Mouse (Mus musculus) adrenal gland, adult 8-10 months (tissue): Measurements from ENCODE around the gene Cmtm2b. TPM values are rescaled to one million over a fixed set of nuclear protein-coding genes. Genes with fewer than 3 reads are reported as not detected.

Source experiments
- DNase-seq: peaks from one replicate; pipeline ENCODE4 v3.0.0; 2022
- total RNA-seq, 4 experiments: library from RNA; stranded (reverse); gene quantifications; 2 replicates each; pipeline ENCODE4 v1.2.4; 2022

Cmtm2b gene
- total RNA-seq, 4 experiments from 2014 or later, result 0.38 to 1.1 TPM; not detected in 2

DNA sequence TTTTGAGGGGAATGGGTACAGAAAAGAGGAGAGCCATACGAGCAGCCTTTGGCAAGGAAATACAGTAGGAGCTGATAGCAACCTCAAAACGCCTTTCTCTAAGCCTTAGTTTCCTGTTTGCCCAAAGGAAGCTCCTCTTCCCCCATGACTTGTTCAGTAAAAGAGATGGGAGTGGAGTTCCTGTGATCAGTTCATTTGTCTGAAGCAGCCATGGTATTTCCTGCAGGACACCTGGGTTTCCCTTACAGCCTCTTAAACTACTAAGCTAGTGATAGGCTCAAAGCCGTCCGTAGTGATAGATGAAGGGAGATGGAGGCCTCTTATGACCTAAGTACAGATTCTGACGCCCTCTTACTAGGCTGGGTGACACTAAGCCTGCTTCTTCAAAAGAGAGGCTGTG lies 20.4 kb downstream of the Cmtm2b start:
- no peak for DNase-seq

- peak; percentile 80 for DNase-seq
Measured at GRCm38 (mm10) chr8:104343957-104344356, 21.9 kb downstream of the Cmtm2b start.

GRCm38 (mm10) chr8:104344622-104345021 lies 22.6 kb downstream of the Cmtm2b start:
- DNase-seq, result no peak

DNA sequence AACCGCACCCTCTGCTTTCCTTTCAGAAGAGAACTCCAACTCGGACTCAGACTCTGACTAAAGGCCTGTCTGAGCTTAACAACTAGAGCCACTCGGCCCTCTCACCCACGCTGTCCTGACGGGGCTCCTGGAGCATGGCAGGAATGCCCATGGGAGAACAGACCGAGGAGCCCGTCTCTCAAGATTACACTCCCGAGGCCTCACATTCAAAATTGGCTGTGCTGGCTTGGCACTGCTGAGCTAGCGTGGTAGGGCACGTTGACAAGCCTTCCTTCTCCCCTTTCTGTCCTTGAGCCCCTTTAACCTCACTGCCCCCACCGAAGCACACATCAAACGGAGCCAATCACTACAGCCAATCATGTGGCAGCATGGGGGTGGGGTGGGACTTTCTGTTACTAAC lies 24.7 kb downstream of the Cmtm2b start:
- DNase-seq, result no peak

DNA sequence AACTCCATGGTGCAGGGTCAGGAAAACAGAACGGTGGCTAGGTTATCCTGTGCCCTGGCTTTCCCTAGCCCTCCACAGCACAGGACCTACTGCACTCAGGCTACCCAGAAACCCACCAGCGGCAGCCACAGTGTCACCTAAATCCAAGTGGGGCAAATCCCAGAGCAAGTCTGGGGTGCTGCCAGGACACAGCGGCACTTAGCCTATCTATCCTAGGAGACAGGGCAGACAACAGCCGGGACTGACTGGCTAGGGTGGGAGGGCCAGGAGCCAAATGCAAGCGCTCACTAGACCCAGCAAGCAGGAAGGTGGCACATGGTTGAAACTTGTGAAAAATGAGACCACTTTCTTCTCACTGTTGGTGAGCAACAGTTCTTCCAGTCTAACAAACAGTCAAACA lies 26.9 kb downstream of the Cmtm2b start:
- DNase-seq, result no peak

DNA sequence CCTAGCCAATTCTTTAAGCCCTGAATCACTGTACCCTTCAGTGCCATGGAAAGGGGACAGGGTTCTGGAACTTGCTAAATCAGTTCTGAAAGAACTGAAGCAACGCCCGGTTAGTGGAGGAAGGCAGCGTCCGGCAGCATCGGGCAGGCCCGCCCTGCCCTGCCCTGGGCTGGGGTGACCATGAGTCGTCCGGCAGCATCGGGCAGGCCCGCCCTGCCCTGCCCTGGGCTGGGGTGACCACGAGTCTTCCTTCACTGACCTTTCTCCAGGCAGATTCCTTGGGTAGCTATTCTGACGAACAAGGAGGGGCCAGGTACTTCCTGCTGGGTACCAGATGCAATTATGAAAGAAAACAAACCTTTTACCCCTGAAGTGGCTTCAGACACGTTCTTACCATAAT lies 28.0 kb downstream of the Cmtm2b start:
- no peak for DNase-seq

GRCm38 (mm10) chr8:104353186-104353585 lies 31.2 kb downstream of the Cmtm2b start:
- no peak for DNase-seq

GRCm38 (mm10) chr8:104354504-104354903 lies 32.5 kb downstream of the Cmtm2b start:
- DNase-seq, result no peak

DNA sequence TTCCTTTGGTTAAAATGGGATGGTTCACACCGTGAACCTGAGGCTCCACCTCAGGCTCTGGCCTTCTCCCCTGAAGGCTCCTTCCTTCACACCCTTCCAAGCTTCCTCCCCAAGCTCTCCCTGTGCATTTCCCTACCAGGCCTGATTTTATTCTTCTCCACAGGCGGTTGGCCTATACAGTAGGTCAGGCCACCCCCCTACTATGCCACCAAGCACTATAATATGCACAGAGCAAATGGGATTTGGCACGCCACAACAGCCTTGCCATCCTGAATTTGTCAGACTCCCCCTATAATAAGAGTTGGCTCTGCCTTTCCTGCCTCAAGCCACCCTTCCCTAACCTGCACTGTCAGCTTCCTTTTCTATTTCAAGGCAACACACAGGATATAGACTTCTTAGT lies 36.6 kb downstream of the Cmtm2b start:
- no peak for DNase-seq

DNA sequence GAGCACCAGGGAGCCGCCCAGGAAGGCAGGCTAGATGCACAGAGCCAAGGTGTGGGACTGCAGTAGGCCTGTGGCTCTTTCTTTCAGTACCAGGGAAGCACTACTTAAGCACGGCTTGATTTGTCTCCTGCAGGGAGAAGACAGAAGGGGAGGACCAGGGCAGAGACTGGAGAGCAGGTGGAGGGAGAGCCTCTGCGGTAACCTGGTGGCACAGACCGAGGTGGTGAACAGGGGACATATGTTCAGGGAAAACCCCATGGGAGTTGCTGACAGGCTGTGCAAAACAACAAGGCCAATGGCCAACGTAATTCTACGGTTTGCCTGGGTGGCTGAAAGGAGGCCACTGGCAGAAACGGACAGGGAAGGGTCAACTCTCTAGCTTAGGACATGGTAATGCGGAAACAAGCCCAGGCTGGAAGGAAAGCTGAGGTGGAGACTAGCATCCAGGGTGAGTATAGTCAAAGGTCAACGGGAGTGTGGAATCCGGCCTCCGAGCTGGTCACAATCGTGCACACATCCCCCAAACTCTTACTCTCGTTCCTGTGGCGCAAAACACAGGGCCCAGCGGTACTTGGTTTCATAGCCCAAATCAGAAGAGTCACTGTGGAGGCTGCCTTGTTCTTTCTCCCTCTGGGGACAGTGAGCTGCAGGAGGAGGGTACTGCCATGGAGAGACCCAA lies 37.9 kb downstream of the Cmtm2b start:
- DNase-seq, result no peak

DNA sequence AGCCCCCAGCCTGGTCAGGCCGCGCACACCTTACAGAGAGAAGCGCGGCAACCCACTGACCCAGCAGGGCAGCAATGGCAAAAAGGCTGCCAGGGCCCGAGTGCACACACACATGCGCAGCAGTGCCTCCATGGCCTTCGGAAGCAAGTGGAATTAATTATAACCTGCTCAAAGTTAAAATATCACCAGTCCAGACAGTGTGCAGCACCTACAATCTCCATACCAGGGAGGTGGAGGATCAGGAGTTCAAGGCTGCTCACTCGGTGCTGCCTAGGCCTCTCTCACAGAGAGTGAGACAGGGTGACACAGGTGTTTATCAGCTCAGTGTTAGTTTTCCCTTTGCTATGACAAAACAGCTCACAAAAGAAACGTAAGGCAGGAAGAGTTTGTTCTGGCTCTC lies 43.7 kb downstream of the Cmtm2b start:
- no peak for DNase-seq

DNA sequence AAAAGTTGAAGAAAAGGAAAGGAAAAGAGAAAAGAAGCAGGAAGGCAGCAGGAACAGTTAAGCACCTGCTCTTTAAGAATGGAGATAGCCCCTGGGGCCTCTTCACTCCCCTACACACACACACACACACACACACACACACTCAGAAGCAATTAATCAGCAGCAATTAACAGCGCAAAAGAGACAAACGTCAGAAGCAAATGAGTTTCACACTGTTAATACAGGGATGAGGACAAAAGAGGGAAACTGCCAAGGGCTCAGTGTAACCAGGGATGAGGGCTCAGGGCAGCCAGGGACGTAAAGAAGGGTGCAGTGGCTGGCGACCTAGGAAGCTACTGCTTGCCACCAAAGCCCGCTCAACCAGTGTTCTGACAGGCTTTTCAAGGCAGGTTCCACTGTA lies 45.4 kb downstream of the Cmtm2b start:
- no peak for DNase-seq

GRCm38 (mm10) chr8:104369591-104369990 lies 47.6 kb downstream of the Cmtm2b start:
- DNase-seq, result no peak

DNA sequence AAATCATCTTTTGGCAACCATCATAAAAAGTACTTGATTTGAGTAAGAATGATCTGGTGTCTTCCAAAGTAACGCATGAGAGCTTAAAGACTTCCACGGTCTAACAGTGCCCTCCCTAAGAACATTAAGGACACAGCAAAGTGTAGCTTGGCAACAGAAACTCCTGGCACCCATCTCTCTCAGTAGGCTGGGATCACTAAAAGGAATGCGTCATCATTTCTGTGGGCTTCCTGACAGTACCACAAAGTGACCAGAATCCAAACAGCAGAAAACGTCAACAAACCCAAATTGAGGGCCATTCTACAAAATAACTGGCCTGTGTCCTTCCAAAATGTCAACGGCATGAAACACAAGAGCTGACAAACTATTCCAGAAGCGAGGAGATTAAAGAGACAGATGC lies 48.0 kb downstream of the Cmtm2b start:
- no peak for DNase-seq

DNA sequence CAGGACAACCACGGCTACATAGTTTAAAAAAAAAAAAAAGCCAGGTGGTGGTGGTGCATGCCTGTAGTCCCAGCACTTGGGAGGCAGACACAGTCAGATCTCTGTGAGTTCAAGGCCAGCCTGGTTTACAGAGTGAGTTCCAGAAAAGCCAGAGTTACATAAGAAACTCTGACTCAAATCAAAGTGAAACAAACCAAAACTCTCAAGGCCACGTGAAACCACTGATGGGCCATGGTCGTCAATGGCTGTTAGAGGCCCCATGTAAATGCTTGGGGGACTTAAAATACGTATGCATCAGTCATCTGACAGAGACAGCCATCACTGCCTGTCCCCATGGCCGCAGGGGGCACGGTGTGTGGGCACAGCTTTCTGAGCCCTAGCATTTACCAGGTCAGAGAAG lies 49.1 kb downstream of the Cmtm2b start:
- DNase-seq, result no peak

GRCm38 (mm10) chr8:104373779-104374178 lies 51.7 kb downstream of the Cmtm2b start:
- DNase-seq, result no peak

DNA sequence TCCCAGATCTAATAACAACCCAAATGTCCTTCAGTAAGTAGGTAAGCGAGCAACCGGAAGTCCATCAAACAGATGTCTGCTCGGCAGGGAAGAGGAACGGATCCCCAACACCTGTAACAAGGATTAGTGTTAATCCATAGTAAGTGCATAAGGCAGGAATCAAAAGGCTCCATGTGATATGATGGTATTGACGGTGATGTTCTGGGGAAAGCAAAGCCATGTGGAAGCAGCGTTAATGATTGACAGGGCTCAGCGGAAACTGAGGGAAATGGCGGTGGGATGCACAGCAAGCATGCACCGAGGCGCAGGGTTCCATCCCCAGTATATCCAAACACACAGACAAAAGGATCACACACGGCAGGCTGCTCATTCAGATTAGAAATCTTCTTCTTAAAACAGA lies 52.2 kb downstream of the Cmtm2b start:
- no peak for DNase-seq

DNA sequence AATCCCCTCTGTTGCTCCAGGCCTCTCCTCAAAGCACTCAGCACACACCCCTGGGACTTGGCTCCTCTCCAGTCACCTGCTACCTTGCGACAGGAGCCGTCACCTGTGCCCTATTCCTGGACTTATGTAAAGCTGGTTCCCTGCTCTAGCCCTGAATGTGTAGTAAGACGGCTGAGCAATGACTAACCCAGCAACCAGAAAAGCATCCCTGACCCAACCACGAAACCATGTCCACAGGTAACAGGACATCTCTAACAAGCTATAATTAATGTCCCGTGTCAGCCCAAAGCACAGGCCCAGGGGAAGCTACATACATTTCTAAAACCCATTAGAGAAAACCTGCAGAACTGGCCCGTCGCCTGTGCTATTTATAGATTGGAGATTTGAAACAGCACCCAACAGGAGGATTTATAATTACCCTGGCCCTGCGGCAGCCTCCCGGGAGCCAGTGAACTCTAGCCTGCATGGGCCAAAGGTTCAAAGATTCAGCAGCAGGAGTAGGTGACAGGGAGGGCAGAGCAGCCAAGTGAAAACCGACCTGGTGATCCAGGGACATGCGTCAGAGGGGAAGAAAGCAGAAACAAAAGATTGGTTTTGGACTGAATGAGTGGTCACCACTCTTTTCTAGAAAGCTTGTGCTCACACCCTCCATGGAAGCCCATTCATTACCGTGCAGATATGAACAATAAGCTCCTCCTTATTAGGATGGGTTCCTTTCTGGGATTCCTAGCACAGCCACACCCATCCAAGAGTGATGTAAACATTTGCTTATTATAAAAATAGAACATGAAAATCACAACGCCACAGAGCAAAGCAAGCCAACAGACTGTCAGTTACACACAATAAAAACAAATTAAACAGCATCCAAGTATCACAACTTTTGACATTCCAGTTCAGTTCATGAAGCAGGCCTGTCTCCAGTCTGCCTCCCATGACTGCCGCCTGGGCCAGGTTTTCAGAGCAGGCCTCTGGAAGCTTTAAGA lies 53.1 kb downstream of the Cmtm2b start:
- no peak for DNase-seq

DNA sequence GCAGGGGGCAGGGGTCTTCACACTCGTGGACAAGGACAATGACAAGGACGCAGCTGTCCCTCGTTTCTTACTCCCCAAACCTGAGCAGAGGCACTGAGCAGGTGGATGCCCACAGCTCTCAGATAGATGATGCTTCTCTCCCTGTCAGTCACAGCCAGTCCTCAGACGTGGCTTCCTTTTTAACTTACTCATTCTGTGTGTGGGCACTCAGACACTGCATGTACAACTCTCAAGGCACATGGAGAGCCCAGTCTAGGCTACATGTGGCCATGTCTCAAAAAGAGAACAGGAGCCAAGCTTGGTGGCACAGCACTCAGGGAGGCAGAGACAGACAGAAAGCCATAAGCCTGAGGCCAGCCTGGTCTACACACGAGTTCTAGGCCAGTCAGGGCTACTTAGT lies 53.9 kb downstream of the Cmtm2b start:
- no peak for DNase-seq

GRCm38 (mm10) chr8:104376669-104377068 lies 54.6 kb downstream of the Cmtm2b start:
- no peak for DNase-seq

- DNase-seq, result no peak
Measured at GRCm38 (mm10) chr8:104379301-104379836, 57.3 kb downstream of the Cmtm2b start.

GRCm38 (mm10) chr8:104380269-104380668 lies 58.2 kb downstream of the Cmtm2b start:
- DNase-seq, result no peak
